Mouse (Mus musculus): ENCODE measurements around the gene Scgb2b19.
"Not testable (repeated sequence)": the region's sequence is repeated elsewhere in the genome, so short reads cannot be mapped to it uniquely, and the experiment has no call there.

Scgb2b19 gene

GRCm38 (mm10) chr7:33280238-33280637 lies at the start of gene Scgb2b19:
Scgb2b19 (minus strand) TSS chr7:33280338.
- DNase-seq (ENCODE audit: low spot score in 2 of 2), result not testable (repeated sequence)

GRCm38 (mm10) chr7:33286991-33287390 lies 6.9 kb upstream of the Scgb2b19 start, which contains the start of gene Scgb1b19:
Scgb1b19 (plus strand) TSS chr7:33287291.
- not testable (repeated sequence) for DNase-seq (ENCODE audit: low spot score in 2 of 2)
